17 mouse cellular contexts compared by ENCODE assay signal in genomic region chr9:27461029-27461428, GRCm38 (mm10).
DNase-seq lines count a peak whose midpoint lies in the region; ATAC-seq and TF ChIP-seq lines count a peak whose summit lies in the region.
"Had no signal": no experiment of that assay in that cellular context is flagged by ENCODE, and none has a peak within 500 bp of the region (broad histone marks: within the 10 kb centered on the region; RNA-seq: fewer than 3 reads in every experiment).

No protein-coding gene starts in this region.

- no peaks in the 10 kb centered on the region for H3K9me3 ChIP-seq in heart, embryonic 13.5 days
- H3K9me3 ChIP-seq in midbrain, embryonic 11.5 days (ENCODE audit: control insufficient read depth, low read length): no peaks in the 10 kb centered on the region
- no peaks in the 10 kb centered on the region for H3K9me3 ChIP-seq in midbrain, postnatal 0 days (ENCODE audit: low read length)
- H3K9me3 ChIP-seq: heart, embryonic 10.5 days had no signal

- peak overlapping the region; percentile 27 for H3K4me2 ChIP-seq in heart, embryonic 13.5 days
- H3K4me2 ChIP-seq in midbrain, embryonic 11.5 days: no peak overlapping the region
- no peak overlapping the region for H3K4me2 ChIP-seq in midbrain, postnatal 0 days (ENCODE audit: low read depth, low read length, poor library complexity, severe bottlenecking)
- H3K4me2 ChIP-seq: hindbrain, embryonic 14.5 days had no signal

- 0 out of 2 replicates have a peak, but pooled peaks cover 2% of the 10 kb centered on the region for H3K4me1 ChIP-seq in heart, embryonic 13.5 days
- H3K4me1 ChIP-seq in midbrain, embryonic 11.5 days (ENCODE audit: control insufficient read depth, insufficient read depth, low read length): no peaks in the 10 kb centered on the region
- no peaks in the 10 kb centered on the region for H3K4me1 ChIP-seq in midbrain, postnatal 0 days (ENCODE audit: insufficient read depth, low read length)
- H3K4me1 ChIP-seq: heart, embryonic 10.5 days had no signal

- no peak overlapping the region for H3K9ac ChIP-seq in heart, embryonic 13.5 days
- no peak overlapping the region for H3K9ac ChIP-seq in midbrain, embryonic 11.5 days (ENCODE audit: low read length)
- H3K9ac ChIP-seq in midbrain, postnatal 0 days (replicated peaks; ENCODE audit: low read length, poor library complexity, severe bottlenecking): no peak overlapping the region
- H3K9ac ChIP-seq: forebrain, postnatal 0 days; hindbrain, embryonic 14.5 days had no signal

- DNase-seq in adrenal gland, adult 2 months: peak; percentile 7
- no peak for DNase-seq in adrenal gland, postnatal 14 days
- DNase-seq in heart, postnatal 25 days (ENCODE audit: low spot score): no peak
- DNase-seq in midbrain, embryonic 11.5 days (ENCODE audit: low spot score, missing footprints): peak; percentile 12
- no peak for DNase-seq in midbrain, postnatal 0 days (ENCODE audit: low spot score)
- DNase-seq in left cerebral cortex, adult 9 months (ENCODE audit: low spot score in 2 of 2): no peak
- no peak for DNase-seq in gastrocnemius, postnatal 36 days
- DNase-seq: adrenal gland, postnatal 25 days; cerebellum, adult 9-11 months; forebrain, postnatal 0 days; gastrocnemius, postnatal 10 days; lung, adult 18-20 months; thymus, postnatal 4 days had no signal

- no peak for TF ChIP-seq CTCF in midbrain, postnatal 0 days (IDR thresholded peaks at IDR 0.05)

- intact Hi-C loops in heart, postnatal 25 days (cut with DNase I): no loop called here
- intact Hi-C loops in gastrocnemius, postnatal 36 days (cut with DNase I): no loop called here

- whole genome bisulfite sequencing in heart, embryonic 13.5 days: 22% methylated on average over 8 of the region's 8 CpGs
- WGBS in midbrain, embryonic 11.5 days: 53% methylated on average over 8 of the region's 8 CpGs
- 45% methylated on average over 8 of the region's 8 CpGs for WGBS in midbrain, postnatal 0 days

- H3K4me3 ChIP-seq in heart, embryonic 13.5 days: no peak overlapping the region
- H3K4me3 ChIP-seq in midbrain, embryonic 11.5 days (ENCODE audit: low read depth, low read length): no peak overlapping the region
- H3K4me3 ChIP-seq in midbrain, postnatal 0 days (ENCODE audit: low read depth, low read length): no peak overlapping the region
- H3K4me3 ChIP-seq: heart, embryonic 10.5 days had no signal

- no peak for ATAC-seq in heart, embryonic 13.5 days (ENCODE audit: extremely low read depth, insufficient number of reproducible peaks, low FRiP score, low TSS enrichment)
- no peak for ATAC-seq in midbrain, embryonic 11.5 days (ENCODE audit: low FRiP score)
- no peak for ATAC-seq in midbrain, postnatal 0 days (ENCODE audit: low FRiP score)
- ATAC-seq: forebrain, postnatal 0 days; intestine, embryonic 16.5 days had no signal

- no peaks in the 10 kb centered on the region for H3K36me3 ChIP-seq in heart, embryonic 13.5 days
- H3K36me3 ChIP-seq in midbrain, embryonic 11.5 days (ENCODE audit: control insufficient read depth, insufficient read depth, low read length): no peaks in the 10 kb centered on the region
- H3K36me3 ChIP-seq in midbrain, postnatal 0 days (ENCODE audit: insufficient read depth, low read length): no peaks in the 10 kb centered on the region
- H3K36me3 ChIP-seq: heart, embryonic 10.5 days had no signal

- no peaks in the 10 kb centered on the region for H3K27me3 ChIP-seq in heart, embryonic 13.5 days (replicated peaks)
- H3K27me3 ChIP-seq in midbrain, embryonic 11.5 days (ENCODE audit: control insufficient read depth, insufficient read depth, low read length): no peaks in the 10 kb centered on the region
- no peaks in the 10 kb centered on the region for H3K27me3 ChIP-seq in midbrain, postnatal 0 days (ENCODE audit: insufficient read depth, low read length)

- H3K27ac ChIP-seq in heart, embryonic 13.5 days (replicated peaks): no peak overlapping the region
- no peak overlapping the region for H3K27ac ChIP-seq in midbrain, embryonic 11.5 days (ENCODE audit: low read depth, low read length)
- H3K27ac ChIP-seq in midbrain, postnatal 0 days (ENCODE audit: low read depth, low read length): no peak overlapping the region
- H3K27ac ChIP-seq: heart, embryonic 10.5 days; hindbrain, embryonic 14.5 days had no signal

Comparison
In these comparisons a context has a peak if more than half of its experiments do, and no peak if none do; other contexts are left out.
1. DNase-seq: peak in adrenal gland, adult 2 months (single experiment) and midbrain, embryonic 11.5 days (single experiment); none in adrenal gland, postnatal 14 days (single experiment), heart, postnatal 25 days (single experiment), midbrain, postnatal 0 days (single experiment), left cerebral cortex, adult 9 months (0 of 2) and gastrocnemius, postnatal 36 days (0 of 2).